Mouse (Mus musculus): ENCODE results near the gene Gm20431. TPM values are rescaled to one million over a fixed set of nuclear protein-coding genes. Genes with fewer than 3 reads are reported as not detected.

Gm20431 gene
- polyA plus RNA-seq, 1 experiment from 2014 or later, result 10.7 TPM

GRCm38 (mm10) chr2:167570815-167571214 is 90.5 kb downstream of the Gm20431 start:
- no peak for ATAC-seq (ENCODE audit: low read depth)
- H3K4me2 ChIP-seq (ENCODE audit: low read depth, low read length), result no peak overlapping the region
- H3K9ac ChIP-seq (replicated peaks; ENCODE audit: low read depth, low read length), result no peak overlapping the region
- no peaks in the 10 kb centered on the region for H3K27me3 ChIP-seq (ENCODE audit: control insufficient read depth, insufficient read depth, low read length)
- H3K27ac ChIP-seq (ENCODE audit: low read depth, low read length), result no peak overlapping the region
- 96% methylated on average over 6 of the region's 6 CpGs for WGBS
- no peaks in the 10 kb centered on the region for H3K4me1 ChIP-seq (ENCODE audit: control insufficient read depth, insufficient read depth, low read length)
- H3K4me3 ChIP-seq (ENCODE audit: low read depth, low read length), result no peak overlapping the region
- no peaks in the 10 kb centered on the region for H3K9me3 ChIP-seq (ENCODE audit: control insufficient read depth, low read length)
- H3K36me3 ChIP-seq (ENCODE audit: control insufficient read depth, insufficient read depth, low read length), result no peaks in the 10 kb centered on the region

DNA sequence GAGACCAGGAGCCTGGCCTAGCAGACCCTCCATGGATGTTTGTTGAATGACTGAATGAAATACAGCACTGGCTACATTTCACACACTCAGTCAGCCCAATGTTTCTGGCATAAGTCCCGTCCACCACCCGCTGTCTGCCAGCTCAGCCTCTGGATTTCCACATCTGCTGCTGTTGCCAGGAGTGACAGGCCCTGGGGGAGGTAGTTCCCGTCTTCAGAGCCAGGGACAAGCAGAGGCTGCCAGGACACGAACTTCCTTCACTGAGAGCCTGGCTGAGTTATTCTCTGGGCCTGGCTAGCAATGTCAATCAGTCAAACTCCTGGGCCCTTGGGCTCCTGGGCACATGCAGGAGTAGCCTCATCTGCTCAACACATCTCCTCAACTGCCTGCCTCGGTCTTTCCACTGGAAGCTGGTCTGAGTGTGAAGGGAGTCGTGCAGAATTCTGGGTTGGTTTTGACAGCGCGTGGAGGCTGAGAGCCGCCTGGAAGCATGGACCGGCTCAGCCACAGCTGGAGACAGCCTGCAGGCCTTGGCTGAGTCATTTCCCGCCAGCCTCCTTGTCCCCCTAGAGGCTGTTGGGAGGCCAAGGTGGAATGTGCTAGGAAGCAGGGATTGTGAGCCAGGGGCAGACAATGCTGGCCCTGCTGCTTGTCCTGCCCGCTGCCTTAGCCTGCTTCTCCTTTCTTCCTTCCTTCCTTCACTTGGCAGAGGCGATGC is 91.2 kb downstream of the Gm20431 start:
- no peak overlapping the region for H3K9ac ChIP-seq (replicated peaks; ENCODE audit: low read depth, low read length)
- H3K4me2 ChIP-seq (ENCODE audit: low read depth, low read length), result no peak overlapping the region
- 0 out of 2 replicates have a peak, but pooled peaks cover 3% of the 10 kb centered on the region for H3K4me1 ChIP-seq (ENCODE audit: control insufficient read depth, insufficient read depth, low read length)
- H3K27ac ChIP-seq (ENCODE audit: low read depth, low read length), result no peak overlapping the region
- WGBS, result 67% methylated on average over 13 of the region's 13 CpGs
- H3K27me3 ChIP-seq (ENCODE audit: control insufficient read depth, insufficient read depth, low read length), result no peaks in the 10 kb centered on the region
- no peak overlapping the region for H3K4me3 ChIP-seq (ENCODE audit: low read depth, low read length)
- H3K36me3 ChIP-seq (ENCODE audit: control insufficient read depth, insufficient read depth, low read length), result no peaks in the 10 kb centered on the region
- no peak for ATAC-seq (ENCODE audit: low read depth)
- no peaks in the 10 kb centered on the region for H3K9me3 ChIP-seq (ENCODE audit: control insufficient read depth, low read length)

DNA sequence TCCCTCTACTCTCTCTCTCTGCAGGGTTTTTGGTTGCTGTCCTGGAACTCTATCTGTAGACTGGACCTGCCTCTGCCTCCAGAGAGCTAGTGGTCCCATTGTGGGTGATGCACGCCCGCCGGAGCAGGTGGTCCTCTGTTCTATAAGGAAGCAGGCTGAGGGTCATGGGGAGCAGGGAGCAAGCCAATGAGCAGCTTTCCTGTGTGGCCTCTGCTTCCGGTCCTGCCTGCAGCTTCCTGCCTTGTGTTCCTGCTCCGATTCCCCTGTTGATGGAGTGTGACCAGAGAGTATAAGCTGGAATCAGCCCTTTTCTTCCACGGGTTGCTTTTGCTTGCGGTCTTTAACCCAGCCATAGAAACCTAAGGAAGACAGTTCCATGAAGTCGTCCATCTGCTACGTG is 93.2 kb downstream of the Gm20431 start:
- Histone ChIP-seq H3K27me3 (ENCODE audit: control insufficient read depth, insufficient read depth, low read length) (no peaks in the 10 kb centered on the region), H3K4me2 (ENCODE audit: low read depth, low read length) (no peak overlapping the region), H3K9ac (replicated peaks; ENCODE audit: low read depth, low read length) (no peak overlapping the region), H3K4me1 (ENCODE audit: control insufficient read depth, insufficient read depth, low read length) (0 out of 2 replicates have a peak, but pooled peaks cover 3% of the 10 kb centered on the region), H3K4me3 (ENCODE audit: low read depth, low read length) (no peak overlapping the region), H3K9me3 (ENCODE audit: control insufficient read depth, low read length) (no peaks in the 10 kb centered on the region), H3K36me3 (ENCODE audit: control insufficient read depth, insufficient read depth, low read length) (no peaks in the 10 kb centered on the region), H3K27ac (ENCODE audit: low read depth, low read length) (no peak overlapping the region)
- no peak for ATAC-seq (ENCODE audit: low read depth)
- WGBS, result 81% methylated on average over 9 of the region's 9 CpGs

- H3K9me3 ChIP-seq (ENCODE audit: control insufficient read depth, low read length), result no peaks in the 10 kb centered on the region
- no peak overlapping the region for H3K4me3 ChIP-seq (ENCODE audit: low read depth, low read length)
- 0 out of 2 replicates have a peak, but pooled peaks cover 3% of the 10 kb centered on the region for H3K4me1 ChIP-seq (ENCODE audit: control insufficient read depth, insufficient read depth, low read length)
- H3K36me3 ChIP-seq (ENCODE audit: control insufficient read depth, insufficient read depth, low read length), result no peaks in the 10 kb centered on the region
- ATAC-seq (ENCODE audit: low read depth), result peak; percentile 14; the same call in 1 of the 2 replicates
- no peak overlapping the region for H3K27ac ChIP-seq (ENCODE audit: low read depth, low read length)
- no peaks in the 10 kb centered on the region for H3K27me3 ChIP-seq (ENCODE audit: control insufficient read depth, insufficient read depth, low read length)
- no peak overlapping the region for H3K9ac ChIP-seq (replicated peaks; ENCODE audit: low read depth, low read length)
- 19% methylated on average over 19 of the region's 19 CpGs for WGBS
- peak overlapping the region; percentile 29; the same call in 1 of the 2 replicates for H3K4me2 ChIP-seq (ENCODE audit: low read depth, low read length)
Observed at GRCm38 (mm10) chr2:167565682-167566081, 95.6 kb downstream of the Gm20431 start.

DNA sequence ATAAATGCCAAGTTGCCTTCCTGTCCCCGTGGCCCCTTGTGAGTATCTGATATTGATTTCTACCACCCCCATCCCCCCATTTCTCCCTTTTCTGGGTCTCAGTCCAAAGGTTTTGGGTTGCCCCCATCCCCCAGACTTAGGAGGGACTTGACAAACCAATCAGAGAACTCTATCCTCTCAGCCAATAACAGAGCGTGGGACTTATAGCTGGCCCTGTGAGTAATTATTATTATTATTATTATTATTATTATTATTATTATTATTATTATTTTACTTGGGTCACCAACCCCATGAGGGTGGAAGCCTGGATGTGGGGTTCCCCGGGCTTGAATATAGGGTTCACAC is 96.0 kb downstream of the Gm20431 start:
- Histone ChIP-seq H3K9ac (replicated peaks; ENCODE audit: low read depth, low read length) (no peak overlapping the region), H3K4me3 (ENCODE audit: low read depth, low read length) (no peak overlapping the region), H3K36me3 (ENCODE audit: control insufficient read depth, insufficient read depth, low read length) (no peaks in the 10 kb centered on the region), H3K27ac (ENCODE audit: low read depth, low read length) (no peak overlapping the region), H3K4me2 (ENCODE audit: low read depth, low read length) (peak overlapping the region; percentile 29; the same call in 1 of the 2 replicates), H3K27me3 (ENCODE audit: control insufficient read depth, insufficient read depth, low read length) (no peaks in the 10 kb centered on the region), H3K4me1 (ENCODE audit: control insufficient read depth, insufficient read depth, low read length) (0 out of 2 replicates have a peak, but pooled peaks cover 3% of the 10 kb centered on the region), H3K9me3 (ENCODE audit: control insufficient read depth, low read length) (no peaks in the 10 kb centered on the region)
- WGBS, result 74% methylated on average over 3 of the region's 3 CpGs
- no peak for ATAC-seq (ENCODE audit: low read depth)

- H3K27me3 ChIP-seq (ENCODE audit: control insufficient read depth, insufficient read depth, low read length), result no peaks in the 10 kb centered on the region
- H3K27ac ChIP-seq (ENCODE audit: low read depth, low read length), result no peak overlapping the region
- H3K9ac ChIP-seq (replicated peaks; ENCODE audit: low read depth, low read length), result no peak overlapping the region
- 81% methylated on average over 13 of the region's 13 CpGs for WGBS
- H3K4me3 ChIP-seq (ENCODE audit: low read depth, low read length), result no peak overlapping the region
- H3K9me3 ChIP-seq (ENCODE audit: control insufficient read depth, low read length), result no peaks in the 10 kb centered on the region
- H3K4me1 ChIP-seq (ENCODE audit: control insufficient read depth, insufficient read depth, low read length), result peaks cover 8% of the 10 kb centered on the region; the same call in 1 of the 2 replicates
- H3K4me2 ChIP-seq (ENCODE audit: low read depth, low read length), result no peak overlapping the region
- H3K36me3 ChIP-seq (ENCODE audit: control insufficient read depth, insufficient read depth, low read length), result no peaks in the 10 kb centered on the region
- ATAC-seq (ENCODE audit: low read depth), result no peak
Observed at GRCm38 (mm10) chr2:167564551-167565311, 96.6 kb downstream of the Gm20431 start.

DNA sequence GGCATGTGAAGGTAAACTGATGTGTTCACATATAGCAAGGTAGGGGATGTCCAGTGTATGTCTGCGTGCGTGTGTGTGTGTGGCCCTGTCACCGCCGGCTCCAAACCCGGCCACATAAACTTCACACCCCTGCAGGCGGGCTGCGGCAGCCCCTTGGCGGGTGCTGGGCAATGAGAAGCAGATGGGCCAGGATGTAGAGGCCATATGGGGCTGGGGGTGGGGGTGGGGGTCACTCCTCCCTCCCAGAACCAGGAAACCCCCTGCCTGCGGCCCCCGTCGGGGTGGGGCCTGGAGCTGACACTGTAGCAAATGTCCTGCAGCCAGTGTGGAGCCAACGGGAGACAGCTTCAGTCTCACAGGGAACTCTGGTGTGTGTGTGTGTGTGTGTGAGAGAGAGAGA is 97.6 kb downstream of the Gm20431 start:
- Histone ChIP-seq H3K4me1 (ENCODE audit: control insufficient read depth, insufficient read depth, low read length) (peaks cover 11% of the 10 kb centered on the region; the same call in 1 of the 2 replicates), H3K4me3 (ENCODE audit: low read depth, low read length) (no peak overlapping the region), H3K36me3 (ENCODE audit: control insufficient read depth, insufficient read depth, low read length) (no peaks in the 10 kb centered on the region), H3K27ac (ENCODE audit: low read depth, low read length) (no peak overlapping the region), H3K27me3 (ENCODE audit: control insufficient read depth, insufficient read depth, low read length) (no peaks in the 10 kb centered on the region; the same call in 1 of the 2 replicates), H3K9ac (replicated peaks; ENCODE audit: low read depth, low read length) (no peak overlapping the region), H3K4me2 (ENCODE audit: low read depth, low read length) (no peak overlapping the region), H3K9me3 (ENCODE audit: control insufficient read depth, low read length) (no peaks in the 10 kb centered on the region)
- 37% methylated on average over 12 of the region's 12 CpGs for WGBS
- ATAC-seq (ENCODE audit: low read depth), result no peak

GRCm38 (mm10) chr2:167563035-167563434 is 98.3 kb downstream of the Gm20431 start:
- Histone ChIP-seq H3K9ac (replicated peaks; ENCODE audit: low read depth, low read length) (no peak overlapping the region), H3K9me3 (ENCODE audit: control insufficient read depth, low read length) (no peaks in the 10 kb centered on the region), H3K4me3 (ENCODE audit: low read depth, low read length) (no peak overlapping the region), H3K27me3 (ENCODE audit: control insufficient read depth, insufficient read depth, low read length) (no peaks in the 10 kb centered on the region; the same call in 1 of the 2 replicates), H3K4me1 (ENCODE audit: control insufficient read depth, insufficient read depth, low read length) (peaks cover 11% of the 10 kb centered on the region; the same call in 1 of the 2 replicates), H3K36me3 (ENCODE audit: control insufficient read depth, insufficient read depth, low read length) (no peaks in the 10 kb centered on the region), H3K27ac (ENCODE audit: low read depth, low read length) (no peak overlapping the region), H3K4me2 (ENCODE audit: low read depth, low read length) (no peak overlapping the region)
- no peak for ATAC-seq (ENCODE audit: low read depth)
- 89% methylated on average over 5 of the region's 5 CpGs for WGBS

DNA sequence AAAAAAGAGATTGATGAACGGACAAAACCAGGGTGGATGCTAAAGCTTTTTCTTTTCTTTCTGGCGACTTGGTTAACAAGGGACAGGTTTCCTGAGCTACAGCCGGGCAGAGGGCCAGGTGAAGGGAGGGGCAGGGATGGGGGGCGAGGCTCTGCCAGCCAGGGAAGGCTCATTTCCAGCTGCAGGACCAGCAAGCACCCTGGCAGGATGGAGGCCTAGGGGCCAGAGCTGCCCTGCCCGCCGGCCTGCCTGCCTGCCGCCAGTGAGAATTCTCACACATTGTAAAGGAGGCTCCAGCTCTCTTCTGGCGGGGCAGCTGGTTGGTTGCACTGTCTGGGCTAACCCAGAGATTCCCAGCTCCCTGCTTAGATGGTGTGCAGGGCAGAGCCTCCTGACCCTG is 99.2 kb downstream of the Gm20431 start:
- H3K4me3 ChIP-seq (ENCODE audit: low read depth, low read length), result no peak overlapping the region
- no peak overlapping the region for H3K9ac ChIP-seq (replicated peaks; ENCODE audit: low read depth, low read length)
- no peaks in the 10 kb centered on the region; the same call in 1 of the 2 replicates for H3K27me3 ChIP-seq (ENCODE audit: control insufficient read depth, insufficient read depth, low read length)
- no peaks in the 10 kb centered on the region for H3K36me3 ChIP-seq (ENCODE audit: control insufficient read depth, insufficient read depth, low read length)
- no peak overlapping the region for H3K4me2 ChIP-seq (ENCODE audit: low read depth, low read length)
- H3K4me1 ChIP-seq (ENCODE audit: control insufficient read depth, insufficient read depth, low read length), result peaks cover 11% of the 10 kb centered on the region; the same call in 1 of the 2 replicates
- no peak overlapping the region for H3K27ac ChIP-seq (ENCODE audit: low read depth, low read length)
- WGBS, result 46% methylated on average over 8 of the region's 8 CpGs
- ATAC-seq (ENCODE audit: low read depth), result no peak
- H3K9me3 ChIP-seq (ENCODE audit: control insufficient read depth, low read length), result no peaks in the 10 kb centered on the region

Data from neural tube, embryonic 14.5 days (tissue).